Mouse (Mus musculus): ENCODE results near the gene Tbcc.

GRCm38 (mm10) chr17:46920855-46921254, 30.4 kb downstream of the Tbcc start:
- TF ChIP-seq CTCF (conservative IDR thresholded peaks at IDR 0.05; ENCODE audit: insufficient read depth, insufficient read length, low read depth, low read length): no peak
- TF ChIP-seq POLR2A (IDR thresholded peaks at IDR 0.05; ENCODE audit: low read depth, low read length): no peak
